Mouse (Mus musculus) erythroblast, embryonic 14.5 days (primary cell): Measurements from ENCODE around the gene Tctn3. TPM values are rescaled to one million over a fixed set of nuclear protein-coding genes. Genes with fewer than 3 reads are reported as not detected.

Experiments
- H3K27me3 ChIP-seq: 2 replicates; pipeline ENCODE4 v1.6.1; 2012; ENCODE audit warnings: inconsistent platforms; ENCODE audit not compliant: control insufficient read depth
- H3K36me3 ChIP-seq: 2 replicates; pipeline ENCODE4 v1.6.1; 2012; ENCODE audit warnings: mild to moderate bottlenecking, inconsistent platforms; ENCODE audit not compliant: control insufficient read depth
- H3K4me1 ChIP-seq: 2 replicates; pipeline ENCODE4 v1.6.1; 2012; ENCODE audit warnings: inconsistent platforms; ENCODE audit not compliant: control insufficient read depth
- H3K4me3 ChIP-seq: replicated peaks from 2 replicates; pipeline ENCODE3; 2012; ENCODE audit warnings: moderate library complexity, mild to moderate bottlenecking, inconsistent platforms
- H3K9me3 ChIP-seq: 2 replicates; pipeline ENCODE4 v1.6.1; 2012; ENCODE audit warnings: low read length, inconsistent platforms, mixed read lengths; ENCODE audit not compliant: control insufficient read depth
- GATA1 ChIP-seq: IDR thresholded peaks from 2 replicates; pipeline ENCODE4 v1.6.1; 2012; ENCODE audit warnings: low read length, inconsistent platforms, mixed read lengths
- TAL1 ChIP-seq: IDR thresholded peaks from 3 replicates; pipeline ENCODE4 v1.6.1; 2012; ENCODE audit warnings: low read length, inconsistent platforms, mixed read lengths
- polyA plus RNA-seq: library from polyadenylated mRNA; stranded (reverse); fragments of >175 nt; gene quantifications from 2 replicates; pipeline ENCODE4 v1.2.3, GENCODE M21; 2012

The Tctn3 gene
- polyA plus RNA-seq, 1 experiment: 0.49 TPM

GRCm38 (mm10) chr19:40647319-40648158 lies 35.5 kb upstream of the Tctn3 start:
- Histone ChIP-seq H3K27me3 (no peaks in the 10 kb centered on the region), H3K4me1 (no peaks in the 10 kb centered on the region), H3K36me3 (no peaks in the 10 kb centered on the region), H3K4me3 (no peak overlapping the region), H3K9me3 (no peaks in the 10 kb centered on the region)
- TF ChIP-seq TAL1 (no peak), GATA1 (no peak)

- H3K36me3 ChIP-seq: no peaks in the 10 kb centered on the region
- H3K27me3 ChIP-seq: no peaks in the 10 kb centered on the region
- no peaks in the 10 kb centered on the region for H3K4me1 ChIP-seq
- no peaks in the 10 kb centered on the region for H3K9me3 ChIP-seq
- no peak overlapping the region for H3K4me3 ChIP-seq
- TF ChIP-seq GATA1: no peak
- TF ChIP-seq TAL1: no peak
These were observed 34.3 kb upstream of the Tctn3 start for GRCm38 (mm10) chr19:40646379-40646778.

- TF ChIP-seq GATA1 (no peak), TAL1 (no peak)
- H3K4me1 ChIP-seq: no peaks in the 10 kb centered on the region
- no peak overlapping the region for H3K4me3 ChIP-seq
- H3K36me3 ChIP-seq: no peaks in the 10 kb centered on the region
- H3K27me3 ChIP-seq: no peaks in the 10 kb centered on the region
- no peaks in the 10 kb centered on the region for H3K9me3 ChIP-seq
These were observed 31.8 kb upstream of the Tctn3 start for GRCm38 (mm10) chr19:40643846-40644245.

- no peaks in the 10 kb centered on the region for H3K27me3 ChIP-seq
- TF ChIP-seq GATA1 (no peak), TAL1 (no peak)
- no peaks in the 10 kb centered on the region for H3K9me3 ChIP-seq
- peaks cover 10% of the 10 kb centered on the region for H3K4me1 ChIP-seq
- no peak overlapping the region for H3K4me3 ChIP-seq
- H3K36me3 ChIP-seq: no peaks in the 10 kb centered on the region
These were observed 28.8 kb upstream of the Tctn3 start for GRCm38 (mm10) chr19:40640799-40641198.

- no peaks in the 10 kb centered on the region for H3K9me3 ChIP-seq
- TF ChIP-seq TAL1 (no peak), GATA1 (no peak)
- H3K4me1 ChIP-seq: peaks cover 10% of the 10 kb centered on the region
- H3K36me3 ChIP-seq: no peaks in the 10 kb centered on the region
- no peak overlapping the region for H3K4me3 ChIP-seq
- no peaks in the 10 kb centered on the region for H3K27me3 ChIP-seq
These were observed 27.8 kb upstream of the Tctn3 start for GRCm38 (mm10) chr19:40639729-40640304.

- Histone ChIP-seq H3K36me3 (no peaks in the 10 kb centered on the region), H3K4me3 (no peak overlapping the region), H3K4me1 (peaks cover 10% of the 10 kb centered on the region), H3K27me3 (no peaks in the 10 kb centered on the region), H3K9me3 (no peaks in the 10 kb centered on the region)
- TF ChIP-seq TAL1 (no peak), GATA1 (no peak)
These were observed 26.5 kb upstream of the Tctn3 start for GRCm38 (mm10) chr19:40638582-40638981.

GRCm38 (mm10) chr19:40637601-40638000 lies 25.6 kb upstream of the Tctn3 start:
- TF ChIP-seq TAL1 (no peak), GATA1 (no peak)
- no peaks in the 10 kb centered on the region for H3K27me3 ChIP-seq

GRCm38 (mm10) chr19:40637091-40637490 lies 25.1 kb upstream of the Tctn3 start:
- Histone ChIP-seq H3K36me3 (no peaks in the 10 kb centered on the region), H3K4me3 (no peak overlapping the region), H3K27me3 (no peaks in the 10 kb centered on the region), H3K4me1 (peaks cover 10% of the 10 kb centered on the region), H3K9me3 (no peaks in the 10 kb centered on the region)
- TF ChIP-seq TAL1 (no peak), GATA1 (no peak)

More at GRCm38 (mm10) chr19:40637601-40638000, 25.6 kb upstream of the Tctn3 start:
- Histone ChIP-seq H3K4me3 (no peak overlapping the region), H3K36me3 (no peaks in the 10 kb centered on the region), H3K9me3 (no peaks in the 10 kb centered on the region), H3K4me1 (peaks cover 10% of the 10 kb centered on the region)

- TF ChIP-seq TAL1 (no peak), GATA1 (no peak)
- H3K4me1 ChIP-seq: peaks cover 10% of the 10 kb centered on the region
- no peaks in the 10 kb centered on the region for H3K36me3 ChIP-seq
These were observed 21.1 kb upstream of the Tctn3 start for GRCm38 (mm10) chr19:40633144-40633543.

More at GRCm38 (mm10) chr19:40633144-40633543, 21.1 kb upstream of the Tctn3 start:
- Histone ChIP-seq H3K9me3 (no peaks in the 10 kb centered on the region), H3K4me3 (no peak overlapping the region), H3K27me3 (no peaks in the 10 kb centered on the region; the same call in 1 of the 2 replicates)
